Mouse (Mus musculus): Measurements from ENCODE around the gene Vapb. TPM values are rescaled to one million over a fixed set of nuclear protein-coding genes. Genes with fewer than 3 reads are reported as not detected.

Vapb gene
- polyA plus RNA-seq, 2 experiments, result 15.2 to 37.0 TPM

GRCm38 (mm10) chr2:173789945-173790804 lies 52.9 kb downstream of the Vapb start:
- H3K36me3 ChIP-seq (ENCODE audit: control insufficient read depth, insufficient read depth, low read length), result no peaks in the 10 kb centered on the region
- peak overlapping the region; percentile 17 for H3K4me2 ChIP-seq (replicated peaks; ENCODE audit: low read depth, low read length, severe bottlenecking)
- no peaks in the 10 kb centered on the region for H3K27me3 ChIP-seq (ENCODE audit: control insufficient read depth, insufficient read depth, low read length)
- H3K27ac ChIP-seq (replicated peaks; ENCODE audit: low read depth, low read length), result peak overlapping the region; percentile 19; the same call in 1 of the 2 replicates
- no peak for TF ChIP-seq POLR2A (IDR thresholded peaks at IDR 0.05; ENCODE audit: borderline replicate concordance, extremely low read depth, insufficient read depth, insufficient read length)
- WGBS, result 12% methylated on average over 22 of the region's 23 CpGs
- H3K9me3 ChIP-seq (ENCODE audit: control insufficient read depth, low read length), result no peaks in the 10 kb centered on the region
- H3K9ac ChIP-seq (ENCODE audit: low read depth, low read length, severe bottlenecking), result no peak overlapping the region
- H3K4me1 ChIP-seq (ENCODE audit: control insufficient read depth, insufficient read depth, low read length), result peaks cover 27% of the 10 kb centered on the region
- H3K4me3 ChIP-seq (replicated peaks; ENCODE audit: low read length), result no peak overlapping the region
- DNase-seq (ENCODE audit: low spot score) (no peak), ATAC-seq (ENCODE audit: low FRiP score, low read depth) (peak; percentile 59)

- Histone ChIP-seq H3K4me3 (replicated peaks; ENCODE audit: low read length) (no peak overlapping the region), H3K4me1 (ENCODE audit: control insufficient read depth, insufficient read depth, low read length) (peaks cover 37% of the 10 kb centered on the region), H3K27me3 (ENCODE audit: control insufficient read depth, insufficient read depth, low read length) (no peaks in the 10 kb centered on the region), H3K9ac (ENCODE audit: low read depth, low read length, severe bottlenecking) (no peak overlapping the region), H3K4me2 (replicated peaks; ENCODE audit: low read depth, low read length, severe bottlenecking) (no peak overlapping the region), H3K36me3 (ENCODE audit: control insufficient read depth, insufficient read depth, low read length) (no peaks in the 10 kb centered on the region), H3K27ac (replicated peaks; ENCODE audit: low read depth, low read length) (no peak overlapping the region), H3K9me3 (ENCODE audit: control insufficient read depth, low read length) (no peaks in the 10 kb centered on the region)
- 71% methylated on average over 20 of the region's 20 CpGs for WGBS
- TF ChIP-seq POLR2A (IDR thresholded peaks at IDR 0.05; ENCODE audit: borderline replicate concordance, extremely low read depth, insufficient read depth, insufficient read length), result no peak
- ATAC-seq (ENCODE audit: low FRiP score, low read depth) (no peak), DNase-seq (ENCODE audit: low spot score) (no peak)
These were observed 54.8 kb downstream of the Vapb start for GRCm38 (mm10) chr2:173791904-173792757.

DNA sequence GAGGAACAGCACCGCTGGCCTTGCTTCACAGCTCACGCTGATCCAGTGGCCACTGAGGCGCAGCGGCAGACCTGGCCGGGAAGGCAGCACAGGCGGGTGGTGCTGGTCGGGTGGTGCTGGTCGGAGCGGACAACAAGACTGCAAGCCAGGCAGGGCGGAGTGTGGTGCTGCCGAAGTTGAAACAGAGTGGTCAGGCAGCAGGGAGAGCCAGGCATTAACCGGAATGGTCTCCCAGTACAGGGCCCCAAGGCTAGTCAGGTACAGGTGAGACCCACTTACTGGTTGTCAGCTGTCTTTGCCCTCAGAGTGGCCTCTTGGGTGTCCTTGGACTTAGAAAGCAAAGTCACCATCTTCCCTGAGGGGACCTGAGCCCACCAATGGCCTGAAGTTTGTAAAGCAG lies 56.7 kb downstream of the Vapb start:
- Histone ChIP-seq H3K4me1 (ENCODE audit: control insufficient read depth, insufficient read depth, low read length) (peaks cover 37% of the 10 kb centered on the region), H3K9ac (ENCODE audit: low read depth, low read length, severe bottlenecking) (no peak overlapping the region), H3K4me3 (replicated peaks; ENCODE audit: low read length) (no peak overlapping the region), H3K27me3 (ENCODE audit: control insufficient read depth, insufficient read depth, low read length) (no peaks in the 10 kb centered on the region), H3K9me3 (ENCODE audit: control insufficient read depth, low read length) (no peaks in the 10 kb centered on the region), H3K27ac (replicated peaks; ENCODE audit: low read depth, low read length) (no peak overlapping the region), H3K36me3 (ENCODE audit: control insufficient read depth, insufficient read depth, low read length) (no peaks in the 10 kb centered on the region), H3K4me2 (replicated peaks; ENCODE audit: low read depth, low read length, severe bottlenecking) (no peak overlapping the region)
- TF ChIP-seq POLR2A (IDR thresholded peaks at IDR 0.05; ENCODE audit: borderline replicate concordance, extremely low read depth, insufficient read depth, insufficient read length), result no peak
- 88% methylated on average over 12 of the region's 12 CpGs for WGBS
- no peak for DNase-seq (ENCODE audit: low spot score)
- ATAC-seq (ENCODE audit: low FRiP score, low read depth), result no peak

DNA sequence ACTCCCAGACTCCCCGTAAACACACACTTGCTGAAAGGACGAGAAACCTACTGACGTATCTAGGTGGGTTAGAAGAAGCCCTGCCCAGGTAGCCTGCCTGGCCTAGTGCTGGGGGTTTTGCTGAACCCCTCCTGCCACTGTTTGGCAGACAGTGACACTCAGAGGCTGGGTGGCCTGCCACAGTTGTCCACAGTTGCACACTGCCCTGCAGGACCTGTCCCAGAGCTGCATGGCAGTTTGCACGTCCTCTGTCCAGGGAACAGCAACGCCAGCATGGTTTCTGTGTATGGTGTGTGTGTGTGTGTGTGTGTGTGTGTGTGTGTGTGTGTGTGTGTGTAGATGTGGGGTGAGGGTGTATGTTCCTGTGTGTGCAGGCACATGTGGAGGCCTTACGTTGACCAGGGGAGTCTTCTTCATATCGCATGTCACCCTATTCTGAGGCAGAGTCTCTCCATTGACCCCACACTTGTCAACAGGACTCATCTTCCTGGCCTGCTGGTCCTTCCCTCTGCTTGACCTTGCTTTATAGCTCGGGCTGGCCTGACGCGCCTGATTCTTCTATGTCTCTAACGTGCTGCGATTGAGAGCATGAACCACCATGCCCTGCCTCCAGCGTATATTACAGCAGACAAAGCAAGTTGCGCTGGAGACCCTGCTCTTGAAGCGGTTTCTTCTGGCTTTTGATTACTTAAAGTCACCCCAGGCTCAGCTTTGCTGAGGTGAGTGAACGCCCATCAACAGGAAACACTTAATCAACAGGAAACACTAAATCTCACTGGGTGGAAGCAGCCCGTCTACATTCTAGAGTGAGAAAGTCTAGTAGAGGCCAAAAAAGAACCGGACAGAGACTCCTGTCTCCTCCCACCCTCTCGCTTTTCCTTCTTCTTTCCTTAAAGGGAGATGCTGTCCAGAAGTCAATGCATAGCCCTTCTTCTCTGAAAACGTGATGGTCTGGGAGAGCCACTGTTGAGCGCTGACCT lies 57.5 kb downstream of the Vapb start:
- Histone ChIP-seq H3K4me1 (ENCODE audit: control insufficient read depth, insufficient read depth, low read length) (peaks cover 33% of the 10 kb centered on the region), H3K27me3 (ENCODE audit: control insufficient read depth, insufficient read depth, low read length) (no peaks in the 10 kb centered on the region), H3K9ac (ENCODE audit: low read depth, low read length, severe bottlenecking) (no peak overlapping the region), H3K4me2 (replicated peaks; ENCODE audit: low read depth, low read length, severe bottlenecking) (no peak overlapping the region), H3K9me3 (ENCODE audit: control insufficient read depth, low read length) (no peaks in the 10 kb centered on the region), H3K4me3 (replicated peaks; ENCODE audit: low read length) (no peak overlapping the region), H3K36me3 (ENCODE audit: control insufficient read depth, insufficient read depth, low read length) (no peaks in the 10 kb centered on the region), H3K27ac (replicated peaks; ENCODE audit: low read depth, low read length) (no peak overlapping the region)
- WGBS, result 50% methylated on average over 21 of the region's 21 CpGs
- no peak for TF ChIP-seq POLR2A (IDR thresholded peaks at IDR 0.05; ENCODE audit: borderline replicate concordance, extremely low read depth, insufficient read depth, insufficient read length)
- no peak for ATAC-seq (ENCODE audit: low FRiP score, low read depth)
- no peak for DNase-seq (ENCODE audit: low spot score)
